Mouse (Mus musculus): Measurements from ENCODE around the gene Akap6. TPM values are rescaled to one million over a fixed set of nuclear protein-coding genes. Genes with fewer than 3 reads are reported as not detected.

Akap6 gene
- polyA plus RNA-seq (2015; fragmentation: Nextera tagmentation; extraction: Ambion mirVana), result 19.0 and 22.6 TPM in 2 replicates

DNA sequence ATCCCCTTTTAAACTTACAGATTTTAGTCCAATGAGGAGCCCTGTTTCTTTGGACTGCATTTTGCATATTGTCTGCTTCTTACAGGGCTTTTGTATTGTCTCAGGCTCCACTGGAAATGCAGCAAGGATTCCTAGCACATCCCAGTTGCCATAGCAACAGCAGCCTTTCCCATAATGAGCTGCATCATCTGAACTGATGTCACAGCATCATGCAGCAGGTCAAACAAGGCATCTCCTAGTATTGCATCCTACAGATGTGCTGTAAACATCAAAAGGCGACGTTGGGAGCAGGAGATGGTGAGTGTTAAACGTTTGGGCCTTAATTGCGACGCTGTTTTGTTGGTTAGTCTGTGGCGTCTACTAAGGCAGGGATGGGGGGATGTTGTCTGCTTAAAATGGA lies at the start of gene Akap6:
Akap6 (plus strand) TSS at position 238 of the 400 bp plus-strand sequence.
- Histone ChIP-seq H3K27me3 (replicated peaks; ENCODE audit: control insufficient read depth, insufficient read depth, low read length) (no peaks in the 10 kb centered on the region), H3K36me3 (ENCODE audit: control insufficient read depth, insufficient read depth) (no peaks in the 10 kb centered on the region), H3K27ac (ENCODE audit: low read length) (peak within 1 kb of the TSS; percentile 94), H3K9ac (replicated peaks; ENCODE audit: low read depth, low read length) (peak within 1 kb of the TSS; percentile 63), H3K4me1 (replicated peaks; ENCODE audit: control insufficient read depth, insufficient read depth, low read length) (peaks cover 30% of the 10 kb centered on the region), H3K4me2 (ENCODE audit: low read length) (peak within 1 kb of the TSS; percentile 79), H3K9me3 (ENCODE audit: control insufficient read depth, low read length) (no peaks in the 10 kb centered on the region), H3K4me3 (replicated peaks; ENCODE audit: low read length) (peak within 1 kb of the TSS; percentile 59)
- 4% methylated on average over 6 of the region's 6 CpGs for WGBS
- ATAC-seq, result peak; percentile 84

DNA sequence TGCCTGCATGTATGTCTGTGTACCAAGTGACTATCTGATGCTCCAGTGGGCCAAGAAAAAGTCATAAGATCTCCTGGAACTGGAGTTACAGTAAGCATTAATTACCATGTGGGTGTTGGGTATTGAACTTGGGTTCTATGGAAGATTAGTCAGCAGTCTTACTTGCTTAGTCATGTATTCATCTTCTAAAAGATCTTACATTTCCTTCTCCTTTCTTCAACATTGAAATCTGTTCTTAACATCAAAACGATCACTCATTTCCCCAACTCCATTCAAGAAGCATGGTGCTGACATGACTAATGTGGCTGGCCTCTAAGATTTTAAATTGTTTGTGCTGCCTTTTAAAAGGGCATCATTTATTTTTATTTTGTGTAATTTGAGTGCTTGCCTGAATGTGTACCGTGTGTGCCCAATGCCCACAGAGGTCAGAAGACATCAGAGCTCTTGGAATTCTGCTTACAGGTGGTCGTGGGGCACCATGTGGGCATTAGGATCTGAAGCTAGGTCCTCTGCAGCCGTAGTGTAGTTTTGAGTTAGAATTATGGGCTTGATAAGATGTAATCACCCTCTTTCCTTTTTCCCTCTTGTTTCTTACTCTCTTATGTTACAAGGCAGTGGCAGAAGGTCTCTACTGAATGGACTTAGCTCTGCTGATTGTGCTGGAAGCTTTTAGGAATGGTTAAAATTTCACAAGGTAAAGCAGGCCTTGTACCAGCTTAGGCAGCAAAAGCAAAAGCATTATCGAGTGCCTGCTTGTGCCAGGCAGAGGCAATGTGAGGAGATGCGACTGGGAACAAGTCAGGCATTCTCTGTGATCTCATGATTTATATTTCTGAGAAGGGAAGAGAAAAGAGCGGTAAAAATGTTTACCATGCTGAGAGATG lies 36.0 kb upstream of the Akap6 start:
- H3K4me1 ChIP-seq (replicated peaks; ENCODE audit: control insufficient read depth, insufficient read depth, low read length), result no peaks in the 10 kb centered on the region
- no peak overlapping the region for H3K9ac ChIP-seq (replicated peaks; ENCODE audit: low read depth, low read length)
- H3K36me3 ChIP-seq (ENCODE audit: control insufficient read depth, insufficient read depth), result no peaks in the 10 kb centered on the region
- H3K27me3 ChIP-seq (replicated peaks; ENCODE audit: control insufficient read depth, insufficient read depth, low read length), result no peaks in the 10 kb centered on the region
- H3K4me2 ChIP-seq (ENCODE audit: low read length), result no peak overlapping the region
- WGBS, result 86% methylated on average over 7 of the region's 7 CpGs
- H3K4me3 ChIP-seq (replicated peaks; ENCODE audit: low read length), result no peak overlapping the region
- no peaks in the 10 kb centered on the region for H3K9me3 ChIP-seq (ENCODE audit: control insufficient read depth, low read length)
- no peak for ATAC-seq
- H3K27ac ChIP-seq (ENCODE audit: low read length), result no peak overlapping the region

DNA sequence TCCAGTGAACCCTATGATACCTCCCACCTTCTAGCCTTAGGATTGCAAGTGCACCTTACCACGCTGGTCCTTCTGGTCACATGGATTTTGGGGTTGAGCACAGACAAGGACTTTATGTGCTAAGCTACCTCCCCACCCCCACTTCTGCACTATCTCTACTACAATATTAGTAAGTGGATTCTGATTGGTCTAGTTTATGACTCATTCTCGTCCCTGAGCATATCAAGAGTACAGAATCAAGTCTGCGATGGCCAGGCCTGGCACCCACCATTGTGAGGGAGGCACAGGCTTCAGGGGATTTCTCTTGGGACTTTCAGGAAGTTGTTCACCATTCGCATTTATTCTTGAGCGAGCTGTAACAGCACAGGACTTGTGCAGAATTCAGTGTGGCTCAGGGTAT lies 34.2 kb upstream of the Akap6 start:
- ATAC-seq, result no peak
- Histone ChIP-seq H3K9ac (replicated peaks; ENCODE audit: low read depth, low read length) (no peak overlapping the region), H3K27ac (ENCODE audit: low read length) (no peak overlapping the region), H3K4me3 (replicated peaks; ENCODE audit: low read length) (no peak overlapping the region), H3K27me3 (replicated peaks; ENCODE audit: control insufficient read depth, insufficient read depth, low read length) (no peaks in the 10 kb centered on the region), H3K36me3 (ENCODE audit: control insufficient read depth, insufficient read depth) (no peaks in the 10 kb centered on the region), H3K9me3 (ENCODE audit: control insufficient read depth, low read length) (no peaks in the 10 kb centered on the region), H3K4me2 (ENCODE audit: low read length) (no peak overlapping the region), H3K4me1 (replicated peaks; ENCODE audit: control insufficient read depth, insufficient read depth, low read length) (no peaks in the 10 kb centered on the region)
- 85% methylated on average over 5 of the region's 5 CpGs for WGBS

DNA sequence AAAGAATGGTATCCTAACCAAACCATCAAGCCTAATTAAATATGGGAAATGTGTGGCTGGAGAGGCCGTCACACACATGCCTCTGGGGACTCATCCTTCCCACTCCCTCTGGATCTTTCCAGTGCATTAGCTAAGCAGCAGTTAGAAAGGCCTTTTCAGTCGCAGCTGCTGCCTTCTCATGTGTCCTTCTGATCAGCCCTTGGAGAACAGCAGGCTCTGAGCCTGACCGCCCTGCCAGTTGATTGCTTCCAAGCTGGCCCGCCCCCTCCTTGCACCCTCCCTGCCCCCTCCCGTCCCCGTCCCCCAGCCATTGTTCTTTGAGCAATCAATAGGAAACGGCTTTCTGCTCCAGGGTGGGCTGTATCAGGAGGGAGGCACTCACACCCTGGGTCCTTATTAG lies 27.7 kb upstream of the Akap6 start:
- Histone ChIP-seq H3K4me3 (replicated peaks; ENCODE audit: low read length) (no peak overlapping the region), H3K9me3 (ENCODE audit: control insufficient read depth, low read length) (no peaks in the 10 kb centered on the region), H3K4me2 (ENCODE audit: low read length) (no peak overlapping the region), H3K27ac (ENCODE audit: low read length) (no peak overlapping the region), H3K27me3 (replicated peaks; ENCODE audit: control insufficient read depth, insufficient read depth, low read length) (no peaks in the 10 kb centered on the region), H3K4me1 (replicated peaks; ENCODE audit: control insufficient read depth, insufficient read depth, low read length) (no peaks in the 10 kb centered on the region), H3K9ac (replicated peaks; ENCODE audit: low read depth, low read length) (no peak overlapping the region), H3K36me3 (ENCODE audit: control insufficient read depth, insufficient read depth) (no peaks in the 10 kb centered on the region)
- WGBS, result under 1% methylated on average over 7 of the region's 7 CpGs
- ATAC-seq, result peak; percentile 76

DNA sequence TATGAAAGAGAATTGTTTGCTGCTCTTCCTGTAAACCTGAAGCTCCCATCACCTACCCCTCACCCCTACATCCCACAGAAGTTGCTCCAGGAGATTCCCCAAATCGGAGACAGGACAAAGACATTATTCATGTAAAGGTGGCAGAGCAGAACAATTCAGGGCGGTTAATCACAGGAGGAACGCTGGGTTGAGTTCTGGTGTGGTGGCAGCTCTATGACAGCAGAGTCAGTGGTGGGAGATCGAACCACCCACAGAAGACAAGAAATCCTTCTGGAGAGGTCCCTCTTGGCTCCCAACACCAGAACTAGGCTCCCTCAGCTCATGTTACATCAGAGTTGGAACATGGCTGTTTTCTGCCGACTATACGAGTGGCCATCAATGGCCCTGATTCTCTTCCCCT lies 27.2 kb upstream of the Akap6 start:
- no peak for ATAC-seq
- H3K4me3 ChIP-seq (replicated peaks; ENCODE audit: low read length), result no peak overlapping the region
- no peak overlapping the region for H3K9ac ChIP-seq (replicated peaks; ENCODE audit: low read depth, low read length)
- H3K27ac ChIP-seq (ENCODE audit: low read length), result no peak overlapping the region
- no peak overlapping the region for H3K4me2 ChIP-seq (ENCODE audit: low read length)
- H3K9me3 ChIP-seq (ENCODE audit: control insufficient read depth, low read length), result no peaks in the 10 kb centered on the region
- H3K36me3 ChIP-seq (ENCODE audit: control insufficient read depth, insufficient read depth), result no peaks in the 10 kb centered on the region
- WGBS, result 36% methylated on average over 6 of the region's 6 CpGs
- H3K4me1 ChIP-seq (replicated peaks; ENCODE audit: control insufficient read depth, insufficient read depth, low read length), result no peaks in the 10 kb centered on the region
- H3K27me3 ChIP-seq (replicated peaks; ENCODE audit: control insufficient read depth, insufficient read depth, low read length), result no peaks in the 10 kb centered on the region

DNA sequence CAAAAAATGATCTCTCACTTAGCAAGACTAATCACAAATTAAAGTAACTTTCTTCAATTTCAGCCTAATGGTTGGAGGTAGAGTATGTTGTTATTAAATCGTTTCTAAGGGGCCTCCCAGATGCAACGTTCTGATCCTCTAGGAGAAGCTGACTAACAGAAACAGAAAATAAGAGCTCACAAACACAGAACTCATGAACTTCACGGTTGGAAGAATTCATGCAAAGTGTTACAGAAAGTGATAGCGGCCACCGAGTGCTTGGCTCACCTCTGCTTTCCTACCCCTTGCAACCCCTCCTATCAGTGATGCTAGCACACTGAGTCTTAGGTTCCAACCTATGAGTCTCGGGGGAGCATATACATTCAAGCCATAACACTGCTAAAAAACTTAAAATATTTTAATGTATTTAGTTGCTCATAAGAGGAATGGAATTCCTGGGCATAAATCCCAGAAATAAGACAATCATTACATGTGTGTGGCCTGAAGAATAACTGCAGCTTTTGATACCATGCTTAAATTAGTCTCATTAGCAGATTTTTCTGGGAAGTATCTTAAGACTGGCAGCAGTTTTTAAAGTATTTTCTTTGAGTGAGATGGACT lies 25.7 kb upstream of the Akap6 start:
- H3K9me3 ChIP-seq (ENCODE audit: control insufficient read depth, low read length), result no peaks in the 10 kb centered on the region
- 65% methylated on average over 6 of the region's 6 CpGs for WGBS
- no peaks in the 10 kb centered on the region for H3K36me3 ChIP-seq (ENCODE audit: control insufficient read depth, insufficient read depth)
- H3K27me3 ChIP-seq (replicated peaks; ENCODE audit: control insufficient read depth, insufficient read depth, low read length), result no peaks in the 10 kb centered on the region
- H3K4me1 ChIP-seq (replicated peaks; ENCODE audit: control insufficient read depth, insufficient read depth, low read length), result no peaks in the 10 kb centered on the region
- no peak overlapping the region for H3K9ac ChIP-seq (replicated peaks; ENCODE audit: low read depth, low read length)
- H3K27ac ChIP-seq (ENCODE audit: low read length), result no peak overlapping the region
- H3K4me3 ChIP-seq (replicated peaks; ENCODE audit: low read length), result no peak overlapping the region
- no peak overlapping the region for H3K4me2 ChIP-seq (ENCODE audit: low read length)
- no peak for ATAC-seq

DNA sequence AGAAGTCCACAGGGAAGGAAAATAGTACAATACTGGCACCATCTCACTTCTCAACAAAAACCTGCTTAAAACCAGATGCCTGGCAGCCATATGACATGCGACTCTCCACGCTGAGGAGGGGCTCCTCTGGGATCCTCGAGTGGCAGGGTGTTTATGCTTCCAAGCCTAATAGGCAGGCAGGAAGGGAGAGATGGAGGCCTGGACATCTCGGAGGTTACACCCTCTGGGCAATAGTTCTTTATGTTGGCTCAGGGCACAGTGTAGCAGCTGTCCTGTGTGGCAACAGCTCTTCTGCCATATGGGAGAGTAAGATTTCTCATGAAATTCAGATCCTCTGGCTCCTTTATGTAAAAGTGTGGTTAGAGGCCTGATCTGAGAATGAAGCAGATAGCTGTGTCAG lies 24.2 kb upstream of the Akap6 start:
- Histone ChIP-seq H3K27me3 (replicated peaks; ENCODE audit: control insufficient read depth, insufficient read depth, low read length) (no peaks in the 10 kb centered on the region), H3K36me3 (ENCODE audit: control insufficient read depth, insufficient read depth) (no peaks in the 10 kb centered on the region), H3K9ac (replicated peaks; ENCODE audit: low read depth, low read length) (no peak overlapping the region), H3K4me2 (ENCODE audit: low read length) (no peak overlapping the region), H3K4me3 (replicated peaks; ENCODE audit: low read length) (no peak overlapping the region), H3K27ac (ENCODE audit: low read length) (peak overlapping the region; percentile 22), H3K4me1 (replicated peaks; ENCODE audit: control insufficient read depth, insufficient read depth, low read length) (no peaks in the 10 kb centered on the region), H3K9me3 (ENCODE audit: control insufficient read depth, low read length) (no peaks in the 10 kb centered on the region)
- WGBS, result 35% methylated on average over 4 of the region's 4 CpGs
- peak; percentile 91 for ATAC-seq

DNA sequence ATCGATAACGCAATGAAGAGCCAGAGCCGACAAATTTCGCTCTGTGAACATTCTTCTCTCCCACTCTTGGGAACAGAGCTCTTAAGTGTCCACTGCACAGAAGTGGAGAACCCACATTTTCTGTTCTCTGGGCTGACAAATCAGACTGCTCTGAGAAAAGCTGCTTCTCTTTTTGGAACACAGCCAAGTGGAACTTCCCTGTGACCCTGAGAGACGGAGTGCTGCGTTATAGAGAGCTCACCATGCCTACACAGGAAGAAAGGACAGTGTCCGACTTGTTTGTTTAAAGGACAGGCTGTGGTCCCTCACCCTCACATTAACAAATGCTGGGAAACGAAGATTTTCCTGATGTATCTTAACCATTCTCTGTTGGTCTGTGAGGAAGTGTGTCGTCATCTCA lies 11.8 kb upstream of the Akap6 start:
- Histone ChIP-seq H3K9me3 (ENCODE audit: control insufficient read depth, low read length) (no peaks in the 10 kb centered on the region), H3K4me1 (replicated peaks; ENCODE audit: control insufficient read depth, insufficient read depth, low read length) (no peaks in the 10 kb centered on the region), H3K27me3 (replicated peaks; ENCODE audit: control insufficient read depth, insufficient read depth, low read length) (no peaks in the 10 kb centered on the region), H3K4me2 (ENCODE audit: low read length) (no peak overlapping the region), H3K9ac (replicated peaks; ENCODE audit: low read depth, low read length) (no peak overlapping the region), H3K4me3 (replicated peaks; ENCODE audit: low read length) (no peak overlapping the region), H3K27ac (ENCODE audit: low read length) (no peak overlapping the region), H3K36me3 (ENCODE audit: control insufficient read depth, insufficient read depth) (no peaks in the 10 kb centered on the region)
- no peak for ATAC-seq
- WGBS, result 59% methylated on average over 9 of the region's 9 CpGs

DNA sequence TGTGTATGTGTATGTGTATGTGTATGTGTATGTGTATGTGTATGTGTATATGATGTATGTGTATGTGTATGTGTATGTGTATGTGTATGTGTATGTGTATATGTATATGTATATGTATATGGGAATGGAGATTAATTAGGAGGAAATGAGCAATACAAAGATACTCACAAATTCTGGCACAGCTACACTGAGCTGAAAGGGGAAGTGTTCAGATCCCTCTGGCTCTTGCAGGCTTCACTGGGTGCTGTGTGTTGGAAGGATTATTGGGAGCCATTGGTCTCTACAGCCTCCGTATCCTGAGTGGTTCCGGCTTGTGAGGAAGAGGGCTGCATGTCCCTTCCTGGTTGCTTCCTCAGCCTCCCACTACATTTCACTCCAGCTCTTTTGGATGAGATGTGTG lies 10.5 kb upstream of the Akap6 start:
- Histone ChIP-seq H3K9ac (replicated peaks; ENCODE audit: low read depth, low read length) (no peak overlapping the region), H3K27me3 (replicated peaks; ENCODE audit: control insufficient read depth, insufficient read depth, low read length) (no peaks in the 10 kb centered on the region), H3K4me2 (ENCODE audit: low read length) (no peak overlapping the region), H3K4me1 (replicated peaks; ENCODE audit: control insufficient read depth, insufficient read depth, low read length) (no peaks in the 10 kb centered on the region), H3K36me3 (ENCODE audit: control insufficient read depth, insufficient read depth) (no peaks in the 10 kb centered on the region), H3K9me3 (ENCODE audit: control insufficient read depth, low read length) (no peaks in the 10 kb centered on the region), H3K27ac (ENCODE audit: low read length) (no peak overlapping the region), H3K4me3 (replicated peaks; ENCODE audit: low read length) (no peak overlapping the region)
- ATAC-seq, result no peak
- WGBS, result 85% methylated on average over 2 of the region's 2 CpGs
